Mouse (Mus musculus) forebrain, embryonic 11.5 days (tissue): ENCODE data around the gene Riok2. TPM values are rescaled to one million over a fixed set of nuclear protein-coding genes. Genes with fewer than 3 reads are reported as not detected.
"Not testable (repeated sequence)": the region's sequence is repeated elsewhere in the genome, so short reads cannot be mapped to it uniquely, and the experiment has no call there.

Source experiments
- ATAC-seq: fragments of 200-750 bp; cut with Nextera tagmentation; replicated peaks from 2 replicates; pipeline ENCODE4 v1.8.0; 2017; ENCODE audit warnings: moderate TSS enrichment; ENCODE audit not compliant: low FRiP score
- DNase-seq: peaks from one replicate; pipeline ENCODE4 v3.0.0-alpha.2; 2017; ENCODE audit warnings: low spot score
- H3K27ac ChIP-seq: fragments of 300-500 bp; sonication (generic); 2 replicates; pipeline ENCODE4 v1.5.1; 2014; ENCODE audit warnings: low read depth, low read length
- H3K27me3 ChIP-seq: fragments of 300-500 bp; sonication (generic); 2 replicates; pipeline ENCODE4 v1.6.1; 2014; ENCODE audit warnings: mild to moderate bottlenecking, low read length, mixed read lengths; ENCODE audit not compliant: control insufficient read depth, insufficient read depth
- H3K36me3 ChIP-seq: fragments of 300-500 bp; sonication (generic); 2 replicates; pipeline ENCODE4 v1.6.1; 2014; ENCODE audit warnings: mild to moderate bottlenecking, low read length, moderate library complexity, mixed read lengths; ENCODE audit not compliant: control insufficient read depth, insufficient read depth
- H3K4me1 ChIP-seq: fragments of 300-500 bp; sonication (generic); replicated peaks from 2 replicates; pipeline ENCODE4 v1.6.1; 2014; ENCODE audit warnings: low read length, mixed read lengths; ENCODE audit not compliant: control insufficient read depth, insufficient read depth
- H3K4me2 ChIP-seq: fragments of 300-500 bp; sonication (generic); 2 replicates; pipeline ENCODE4 v1.6.1; 2014; ENCODE audit warnings: low read depth, mild to moderate bottlenecking, low read length, moderate library complexity, mixed read lengths; ENCODE audit not compliant: severe bottlenecking
- H3K4me3 ChIP-seq: fragments of 300-500 bp; sonication (generic); 2 replicates; pipeline ENCODE4 v1.5.1; 2014; ENCODE audit warnings: low read depth, low read length
- H3K9ac ChIP-seq: fragments of 300-500 bp; sonication (generic); 2 replicates; pipeline ENCODE4 v1.6.1; 2014; ENCODE audit warnings: low read length
- H3K9me3 ChIP-seq: fragments of 300-500 bp; sonication (generic); 2 replicates; pipeline ENCODE4 v1.6.1; 2016; ENCODE audit warnings: low read length, mixed read lengths; ENCODE audit not compliant: control insufficient read depth
- WGBS: fragments of 180-500 bp; shearing (Covaris S2); extraction: QIAGEN DNeasy Blood & Tissue Kit; methylation state at CpG from one replicate; pipeline ENCODE4 v1.1.7; 2014; 5-methylcytosine and 5-hydroxymethylcytosine counted together
- polyA plus RNA-seq: library from polyadenylated mRNA; unstranded; fragments of >200 nt; fragmentation: Nextera tagmentation; extraction: Ambion mirVana; gene quantifications from 2 replicates; pipeline ENCODE4 v1.2.1, GENCODE M21; 2014

The Riok2 gene
- 29.6 and 33.6 TPM in 2 replicates for polyA plus RNA-seq

DNA sequence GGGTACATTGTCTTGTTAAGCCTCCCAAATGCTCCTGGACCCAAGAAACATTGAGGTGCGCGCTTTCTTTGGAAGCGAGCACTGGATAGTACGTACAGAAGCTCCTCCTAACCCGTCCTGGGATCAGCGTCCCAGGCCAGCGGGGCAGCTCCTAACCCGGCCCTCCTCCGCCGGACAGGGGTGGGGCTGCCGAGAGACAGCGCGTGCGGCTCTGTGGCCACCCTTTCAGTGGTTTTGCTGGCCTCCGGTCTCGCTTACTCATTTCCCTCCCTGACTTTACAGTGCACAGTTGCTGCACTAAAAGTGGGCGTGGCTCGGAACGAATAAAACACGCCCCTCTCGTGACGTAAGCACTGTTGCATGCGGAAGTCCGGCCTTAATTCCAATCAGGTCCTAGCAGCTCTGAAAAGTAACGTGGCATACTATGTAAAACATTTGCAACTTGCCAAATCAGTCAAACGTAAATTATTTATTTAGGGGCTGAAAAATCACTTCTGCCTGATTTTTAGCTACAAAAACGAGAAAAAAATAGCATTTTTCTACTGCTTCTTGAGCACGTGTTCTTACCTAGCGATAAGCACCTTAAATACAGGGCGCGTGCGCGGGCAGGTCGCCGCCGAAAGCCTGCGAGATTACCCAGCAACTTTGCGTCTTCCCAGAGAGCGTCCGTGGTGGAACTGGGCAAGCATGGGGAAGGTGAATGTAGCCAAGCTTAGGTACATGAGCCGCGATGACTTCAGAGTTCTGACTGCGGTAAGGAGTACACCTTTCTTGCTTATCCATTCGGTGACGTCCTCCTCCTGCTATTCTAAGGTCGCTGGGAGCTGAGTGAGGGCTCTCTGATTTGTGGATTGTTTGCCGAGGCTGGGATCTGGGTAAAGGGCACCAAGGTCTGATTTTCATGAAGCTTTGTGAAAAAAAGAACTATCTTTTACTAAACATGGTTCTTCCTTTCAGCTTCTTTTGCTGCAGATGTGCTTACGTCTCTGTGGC is at the start of gene Riok2:
Gene Riok2, plus strand, starts transcription at position 392 of the 993 bp plus-strand sequence.
- H3K4me2 ChIP-seq = peak within 1 kb of the TSS; percentile 55
- DNase-seq = peak; percentile 95
- no peaks in the 10 kb centered on the region for H3K9me3 ChIP-seq
- no peaks in the 10 kb centered on the region for H3K36me3 ChIP-seq
- no peaks in the 10 kb centered on the region for H3K27me3 ChIP-seq
- H3K9ac ChIP-seq = peak within 1 kb of the TSS; percentile 77
- WGBS = under 1% methylated on average over 48 of the region's 48 CpGs
- H3K27ac ChIP-seq = peak within 1 kb of the TSS; percentile 70
- ATAC-seq = peak; percentile 98
- H3K4me1 ChIP-seq = no peaks in the 10 kb centered on the region
- peak within 1 kb of the TSS; percentile 53 for H3K4me3 ChIP-seq

DNA sequence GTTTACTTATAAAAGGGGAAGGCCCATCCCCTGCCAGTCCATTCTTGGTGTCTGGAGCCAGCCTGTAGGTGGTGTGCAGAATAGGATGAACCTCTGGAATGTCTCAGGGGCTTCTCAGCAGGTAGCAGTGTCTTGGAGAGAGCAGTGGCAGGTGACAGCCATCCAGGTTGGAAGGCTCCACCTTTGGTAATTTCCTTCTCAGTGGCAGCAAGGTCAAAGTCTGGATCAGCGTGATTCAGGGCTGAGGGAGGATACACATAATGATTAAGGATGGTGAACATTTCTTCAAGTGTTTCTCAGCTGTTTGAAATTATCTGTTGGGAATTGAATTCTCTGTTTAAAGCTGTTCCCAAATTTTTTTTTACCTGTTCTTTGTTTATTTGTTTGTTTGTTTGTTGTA is 48.1 kb upstream of the Riok2 start:
- not testable (repeated sequence) for H3K4me1 ChIP-seq, H3K4me2 ChIP-seq, H3K27ac ChIP-seq, ATAC-seq, H3K36me3 ChIP-seq, H3K27me3 ChIP-seq, H3K4me3 ChIP-seq, H3K9me3 ChIP-seq, DNase-seq, H3K9ac ChIP-seq
- 80% methylated on average over 1 of the region's 1 CpGs for WGBS

DNA sequence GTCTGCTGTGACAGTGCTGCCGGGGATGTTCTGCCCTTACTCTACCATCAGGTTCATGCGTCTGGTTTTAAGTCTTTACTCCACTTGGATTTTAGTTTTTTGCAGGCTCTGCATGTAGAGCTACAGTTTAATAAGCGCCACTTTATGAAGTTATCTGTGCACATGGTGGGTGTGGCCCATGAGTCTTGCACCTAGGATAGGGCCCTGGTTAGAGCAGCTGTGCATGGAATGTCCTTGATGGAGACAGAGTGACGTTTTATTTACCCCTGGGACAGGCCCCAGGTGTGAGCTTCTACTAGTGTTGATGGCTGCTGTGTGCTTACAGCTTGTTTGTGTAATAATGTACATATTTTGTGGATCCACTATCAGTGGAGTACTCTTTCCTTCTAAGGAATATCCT is 47.5 kb upstream of the Riok2 start:
- Histone ChIP-seq H3K4me1 (no peaks in the 10 kb centered on the region), H3K9me3 (no peaks in the 10 kb centered on the region), H3K27me3 (no peaks in the 10 kb centered on the region), H3K27ac (no peak overlapping the region), H3K36me3 (no peaks in the 10 kb centered on the region), H3K9ac (no peak overlapping the region), H3K4me2 (no peak overlapping the region), H3K4me3 (no peak overlapping the region)
- no peak for ATAC-seq
- DNase-seq = no peak
- 89% methylated on average over 4 of the region's 4 CpGs for WGBS

DNA sequence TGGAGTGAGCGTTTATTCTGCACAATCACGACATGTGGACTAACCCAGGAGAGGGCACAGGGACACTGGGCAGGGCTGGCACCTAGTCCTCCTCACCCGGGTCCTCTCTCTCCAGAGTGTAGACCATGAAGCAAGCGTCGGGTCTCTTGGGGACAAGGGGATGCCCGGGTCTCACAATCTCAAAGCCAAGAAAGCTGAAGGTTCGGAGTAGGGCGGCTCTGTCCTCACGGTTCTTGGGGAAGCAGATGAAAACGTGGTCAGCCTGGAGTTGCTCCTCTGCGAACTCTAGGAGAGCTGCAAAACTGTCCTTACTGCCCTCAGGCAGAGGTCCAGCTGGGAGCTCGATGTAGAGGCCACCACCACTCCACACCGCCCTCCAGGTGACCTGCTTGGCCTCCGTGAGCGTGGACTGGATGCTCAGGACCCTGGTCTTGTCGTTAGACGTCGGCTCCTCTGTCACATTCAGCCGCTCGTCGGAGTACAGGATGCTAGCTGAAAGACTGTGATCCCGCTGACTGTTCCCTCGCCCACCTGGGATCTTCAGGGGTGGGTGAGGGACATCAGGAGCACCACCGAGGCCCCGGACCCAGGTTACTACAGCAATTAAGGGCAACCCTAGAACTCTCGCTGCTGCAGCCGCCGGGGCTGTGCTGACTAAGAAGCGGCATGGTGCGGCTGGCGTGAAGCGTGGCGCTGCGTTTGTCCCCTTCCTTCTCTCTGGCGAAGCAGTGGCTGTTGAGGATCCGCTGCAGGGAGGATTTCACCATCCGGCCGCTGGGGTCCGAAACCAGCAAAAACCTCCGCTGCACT is 28.5 kb upstream of the Riok2 start:
- ATAC-seq = peak; percentile 76
- H3K27me3 ChIP-seq, H3K4me1 ChIP-seq, H3K27ac ChIP-seq, H3K9ac ChIP-seq, H3K9me3 ChIP-seq, DNase-seq, H3K36me3 ChIP-seq: not testable (repeated sequence)
- WGBS = 2% methylated on average over 31 of the region's 40 CpGs
- Histone ChIP-seq H3K4me2 (peak overlapping the region; percentile 41), H3K4me3 (peak overlapping the region; percentile 15; the same call in 1 of the 2 replicates)

DNA sequence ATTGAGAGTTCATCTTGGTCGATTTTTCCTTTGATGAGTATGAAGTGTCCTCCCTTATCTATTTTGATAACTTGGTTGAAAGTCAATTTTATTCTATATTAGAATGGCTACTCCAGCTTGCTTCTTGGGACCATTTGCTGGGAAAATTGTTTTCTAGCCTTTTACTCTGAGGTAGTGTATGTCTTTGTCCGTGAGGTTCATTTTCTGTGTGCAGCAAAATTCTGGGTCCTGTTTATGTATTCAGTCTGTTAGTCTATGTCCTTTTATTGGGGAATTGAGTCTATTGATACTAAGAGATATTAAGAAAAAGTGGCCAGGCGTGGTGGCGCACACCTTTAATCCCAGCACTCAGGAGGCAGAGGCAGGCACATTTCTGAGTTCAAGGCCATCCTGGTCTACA is 27.8 kb upstream of the Riok2 start:
- not testable (repeated sequence) for H3K9me3 ChIP-seq, H3K27me3 ChIP-seq, H3K9ac ChIP-seq, DNase-seq, H3K27ac ChIP-seq, H3K4me1 ChIP-seq, ATAC-seq, H3K36me3 ChIP-seq
- WGBS = 43% methylated on average over 4 of the region's 4 CpGs
- peak overlapping the region; percentile 41 for H3K4me2 ChIP-seq
- peak overlapping the region; percentile 15; the same call in 1 of the 2 replicates for H3K4me3 ChIP-seq

DNA sequence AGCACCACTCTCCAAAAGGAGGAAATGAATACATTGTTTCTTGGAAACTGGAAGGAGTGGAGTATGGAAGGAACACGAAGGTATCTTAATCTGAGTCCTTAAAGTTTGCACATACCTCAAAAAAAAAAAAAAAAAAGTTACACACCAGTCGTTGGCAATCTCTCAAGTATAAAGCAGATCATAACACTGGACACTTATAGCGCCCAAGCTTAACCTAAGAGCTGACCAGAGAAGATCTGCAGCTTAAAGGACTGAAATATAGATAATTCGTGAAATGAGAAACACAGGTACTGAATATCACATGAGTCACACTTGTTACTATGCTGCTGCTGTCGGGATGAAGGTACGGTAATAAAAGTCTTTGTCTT is 575 bp upstream of the Riok2 start:
- 7% methylated on average over 6 of the region's 6 CpGs for WGBS
- no peak for DNase-seq
- H3K36me3 ChIP-seq = no peaks in the 10 kb centered on the region
- H3K27ac ChIP-seq = peak overlapping the region; percentile 70
- H3K9me3 ChIP-seq = no peaks in the 10 kb centered on the region
- peak overlapping the region; percentile 55 for H3K4me2 ChIP-seq
- H3K4me1 ChIP-seq = no peaks in the 10 kb centered on the region
- ATAC-seq = no peak
- peak overlapping the region; percentile 77 for H3K9ac ChIP-seq
- no peaks in the 10 kb centered on the region for H3K27me3 ChIP-seq
- peak overlapping the region; percentile 53 for H3K4me3 ChIP-seq

DNA sequence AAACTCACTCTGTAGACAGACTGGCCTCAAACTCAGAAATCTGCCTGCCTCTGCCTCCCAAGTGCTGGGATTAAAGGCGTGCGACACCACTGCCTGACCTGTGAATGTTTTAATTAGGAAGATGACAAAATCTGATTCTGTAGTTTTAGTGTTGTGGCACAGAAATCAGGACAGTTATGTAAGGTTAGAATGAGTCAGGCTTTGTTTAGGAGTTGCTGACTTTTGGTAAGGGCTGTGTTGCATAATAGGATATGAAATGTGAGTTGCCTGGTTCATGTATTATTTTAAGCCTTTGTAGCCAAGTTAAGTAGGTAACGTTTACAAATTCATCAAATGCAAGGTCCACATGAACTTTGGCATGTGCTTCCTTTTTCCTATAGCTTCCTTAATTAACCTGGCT is 1.5 kb downstream of the Riok2 start:
- H3K4me3 ChIP-seq = peak overlapping the region; percentile 53; the same call in 1 of the 2 replicates

DNA sequence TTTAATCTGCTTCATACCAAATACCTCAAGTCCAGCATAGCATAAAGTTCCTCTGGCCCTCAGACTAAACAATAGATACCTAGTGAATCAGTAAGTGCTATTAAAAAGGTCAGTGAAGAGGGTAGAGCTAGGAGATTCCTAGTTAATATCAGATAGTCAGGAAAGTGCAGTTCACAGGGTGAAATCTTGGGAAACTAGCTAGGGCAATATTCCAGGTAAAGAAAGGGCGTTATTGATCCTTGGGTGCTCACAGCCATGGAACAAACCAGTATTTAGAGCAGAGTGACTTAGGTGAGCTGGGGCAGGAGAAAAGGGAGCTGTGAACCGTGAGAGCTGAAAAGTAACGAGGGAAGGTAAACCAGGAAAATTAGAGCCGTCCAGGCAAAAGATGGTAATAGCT is 9.6 kb downstream of the Riok2 start:
- peaks cover 5% of the 10 kb centered on the region for H3K36me3 ChIP-seq
- H3K4me3 ChIP-seq = no peak overlapping the region
- 94% methylated on average over 4 of the region's 4 CpGs for WGBS
- no peak overlapping the region for H3K4me2 ChIP-seq
- DNase-seq (no peak), ATAC-seq (no peak)
- H3K9ac ChIP-seq = no peak overlapping the region
- no peaks in the 10 kb centered on the region for H3K27me3 ChIP-seq
- H3K9me3 ChIP-seq = no peaks in the 10 kb centered on the region
- no peaks in the 10 kb centered on the region for H3K4me1 ChIP-seq
- no peak overlapping the region for H3K27ac ChIP-seq

More for the DNA sequence above, 1.5 kb downstream of the Riok2 start:
- no peak for DNase-seq
- Histone ChIP-seq H3K27ac (no peak overlapping the region), H3K9ac (no peak overlapping the region), H3K36me3 (no peaks in the 10 kb centered on the region), H3K27me3 (no peaks in the 10 kb centered on the region), H3K4me1 (no peaks in the 10 kb centered on the region), H3K9me3 (no peaks in the 10 kb centered on the region), H3K4me2 (peak overlapping the region; percentile 55)
- 92% methylated on average over 3 of the region's 3 CpGs for WGBS
- no peak for ATAC-seq
